Mouse (Mus musculus) thymus, adult 2 months (tissue): ENCODE measurements at regions not wholly inside any gene's neighbourhood (a gene's known extent, or its start where the extent isn't known, plus 50 kb on each side); places are given as distances from the start of the nearest gene placed in this dataset.

Experiments used
- DNase-seq: peaks from one replicate; pipeline ENCODE4 v3.0.0; 2021
- H3K27ac ChIP-seq: fragments of 200-500 bp; 2 replicates; pipeline ENCODE4 v1.5.1; 2012; ENCODE audit warnings: low read length, control low read depth; ENCODE audit not compliant: control insufficient read depth, insufficient read depth
- H3K27me3 ChIP-seq: fragments of 200-500 bp; 2 replicates; pipeline ENCODE4 v1.6.1; 2012; ENCODE audit warnings: mild to moderate bottlenecking, low read length, moderate library complexity, mixed read lengths; ENCODE audit not compliant: control insufficient read depth, insufficient read depth
- H3K36me3 ChIP-seq: fragments of 200-500 bp; 2 replicates; pipeline ENCODE4 v1.6.1; 2012; ENCODE audit warnings: mild to moderate bottlenecking, low read length, moderate library complexity; ENCODE audit not compliant: control insufficient read depth, insufficient read depth
- H3K4me1 ChIP-seq: fragments of 200-500 bp; replicated peaks from 2 replicates; pipeline ENCODE4 v1.6.1; 2012; ENCODE audit warnings: low read length; ENCODE audit not compliant: control insufficient read depth, insufficient read depth
- H3K4me3 ChIP-seq: fragments of 200-500 bp; 2 replicates; pipeline ENCODE4 v1.5.1; 2012; ENCODE audit warnings: mild to moderate bottlenecking, low read length, control low read depth, moderate library complexity; ENCODE audit not compliant: control insufficient read depth, insufficient read depth
- CTCF ChIP-seq: fragments of 200-500 bp; IDR thresholded peaks from 2 replicates; pipeline ENCODE4 v1.5.1; 2012; ENCODE audit warnings: mild to moderate bottlenecking, control low read depth, low read length, moderate library complexity, borderline replicate concordance; ENCODE audit not compliant: control insufficient read depth, poor library complexity, insufficient read depth; ENCODE audit errors: extremely low read depth
- POLR2A ChIP-seq: fragments of 200-500 bp; IDR thresholded peaks from 2 replicates; pipeline ENCODE4 v1.6.1; 2012; ENCODE audit warnings: mild to moderate bottlenecking, low read length, control low read depth, moderate library complexity; ENCODE audit not compliant: control insufficient read depth, poor library complexity, insufficient read depth; ENCODE audit errors: extremely low read depth
- WGBS: fragments of 180-500 bp; shearing (Covaris S2); methylation state at CpG from one replicate; pipeline ENCODE4 v1.1.7; 2018; 5-methylcytosine and 5-hydroxymethylcytosine counted together

DNA sequence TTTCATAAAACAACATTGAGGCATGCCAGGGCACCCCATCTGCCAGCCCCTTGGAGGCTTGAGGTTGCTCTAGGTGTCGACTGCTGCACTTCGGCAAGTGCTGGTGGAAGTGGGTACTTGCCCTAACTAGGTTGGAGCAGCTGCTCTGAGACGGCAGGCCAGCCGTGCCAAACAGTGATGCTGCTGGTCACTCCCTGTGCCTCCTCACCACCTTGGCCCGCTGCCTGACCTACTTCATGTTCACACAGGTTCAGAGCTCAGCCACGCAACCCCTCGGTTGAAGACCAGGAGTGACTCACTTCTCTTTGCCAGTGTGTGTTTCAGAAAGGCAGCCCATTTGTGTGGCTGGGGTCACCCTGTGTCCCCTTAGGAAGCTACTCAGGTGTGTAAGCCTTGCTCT, 540.3 kb upstream of the Tbx3 start:
- no peak for DNase-seq
- Histone ChIP-seq H3K4me1 (no peaks in the 10 kb centered on the region), H3K27me3 (no peaks in the 10 kb centered on the region), H3K4me3 (no peak overlapping the region), H3K36me3 (no peaks in the 10 kb centered on the region), H3K27ac (no peak overlapping the region)
- no peak for TF ChIP-seq CTCF
- no peak for TF ChIP-seq POLR2A
- WGBS: 95% methylated on average over 7 of the region's 7 CpGs

DNA sequence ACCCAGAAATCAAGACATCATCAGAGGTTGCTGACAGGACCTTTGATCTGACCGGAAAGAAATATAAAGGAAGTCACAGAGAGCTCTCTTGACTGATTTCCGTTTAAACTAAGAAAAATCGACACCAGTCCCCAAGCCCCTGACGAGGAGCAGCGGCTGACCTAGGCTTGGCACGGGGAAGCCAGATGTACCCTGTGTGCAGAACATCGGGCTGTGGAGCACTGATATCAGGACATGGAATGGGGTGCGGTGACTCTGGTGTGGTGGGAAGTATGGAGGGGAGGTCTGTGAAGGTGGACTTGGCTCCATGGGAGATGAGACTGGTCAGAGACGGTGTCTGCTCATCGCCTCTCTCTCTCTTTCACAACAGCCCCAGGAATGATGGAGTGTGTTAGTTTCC, 539.0 kb upstream of the Tbx3 start:
- Histone ChIP-seq H3K4me3 (no peak overlapping the region), H3K4me1 (no peaks in the 10 kb centered on the region), H3K27me3 (no peaks in the 10 kb centered on the region), H3K36me3 (no peaks in the 10 kb centered on the region), H3K27ac (no peak overlapping the region)
- DNase-seq: no peak
- WGBS: 66% methylated on average over 10 of the region's 10 CpGs
- TF ChIP-seq POLR2A (no peak), CTCF (no peak)

DNA sequence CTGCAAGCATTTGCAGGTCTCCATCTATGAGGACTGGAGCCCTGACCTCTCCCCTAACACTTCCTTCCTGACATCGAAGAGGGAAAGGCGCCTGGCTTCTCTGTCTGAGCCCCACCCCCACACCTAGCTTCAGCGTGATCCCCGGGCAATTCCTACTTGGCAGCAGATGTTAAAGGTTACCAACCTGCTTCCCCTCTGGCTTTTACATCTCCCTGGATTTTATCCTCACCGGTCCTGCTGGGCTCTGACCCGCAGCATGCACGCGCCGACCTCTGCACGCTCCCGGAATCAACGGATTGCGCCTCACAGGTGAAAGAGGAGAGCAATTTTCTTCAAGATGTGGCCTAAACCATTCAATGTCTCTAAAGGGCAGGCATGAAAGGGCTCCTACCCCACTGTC, 537.1 kb upstream of the Tbx3 start:
- Histone ChIP-seq H3K36me3 (no peaks in the 10 kb centered on the region), H3K27ac (no peak overlapping the region), H3K4me3 (no peak overlapping the region), H3K27me3 (no peaks in the 10 kb centered on the region), H3K4me1 (no peaks in the 10 kb centered on the region)
- TF ChIP-seq CTCF: no peak
- TF ChIP-seq POLR2A: no peak
- WGBS: 64% methylated on average over 13 of the region's 13 CpGs
- no peak for DNase-seq

DNA sequence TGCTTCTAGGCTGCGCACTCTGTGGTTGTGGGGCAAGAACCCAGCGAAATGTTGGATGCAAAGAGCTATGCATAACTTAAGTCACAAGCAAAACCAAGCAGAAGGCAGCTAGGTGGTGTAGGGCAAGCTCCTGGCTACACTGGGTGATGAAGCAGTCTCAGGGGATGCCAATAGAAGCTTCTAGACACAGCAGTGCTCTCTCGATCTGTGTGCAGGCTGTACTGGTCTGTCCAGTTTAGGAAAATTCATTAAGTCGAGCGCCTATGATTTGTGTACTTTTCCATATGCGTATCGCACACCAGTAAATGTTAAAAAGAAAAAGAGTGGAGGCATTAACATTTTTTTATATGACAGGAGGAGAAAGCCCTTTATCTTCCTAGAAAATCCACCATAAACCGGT, 533.6 kb upstream of the Tbx3 start:
- H3K4me3 ChIP-seq: no peak overlapping the region
- no peaks in the 10 kb centered on the region for H3K27me3 ChIP-seq
- DNase-seq: no peak
- no peak overlapping the region for H3K27ac ChIP-seq
- no peaks in the 10 kb centered on the region for H3K4me1 ChIP-seq
- no peaks in the 10 kb centered on the region for H3K36me3 ChIP-seq
- 90% methylated on average over 8 of the region's 8 CpGs for WGBS
- TF ChIP-seq CTCF (no peak), POLR2A (no peak)

DNA sequence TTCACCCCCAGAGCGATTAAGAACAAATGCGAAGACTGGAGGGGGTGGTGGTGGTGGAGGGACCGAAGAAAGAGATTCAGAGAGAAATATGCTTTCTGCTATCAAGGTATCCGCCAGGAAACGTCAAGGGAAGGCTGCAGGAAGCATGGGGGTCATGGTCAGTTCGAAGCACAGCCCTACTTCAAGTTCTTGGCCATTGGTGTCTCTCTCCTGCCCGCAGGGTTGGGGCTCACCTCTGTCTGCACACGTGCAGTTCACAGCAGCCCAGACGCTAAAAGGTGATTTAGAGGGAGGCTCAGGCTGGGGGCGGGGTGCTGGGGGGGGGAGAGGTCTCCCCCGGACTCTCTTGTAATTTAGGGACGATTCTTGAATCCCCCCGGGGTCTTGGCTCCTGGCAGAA, 533.1 kb upstream of the Tbx3 start:
- Histone ChIP-seq H3K36me3 (no peaks in the 10 kb centered on the region), H3K4me3 (no peak overlapping the region), H3K27ac (no peak overlapping the region), H3K27me3 (no peaks in the 10 kb centered on the region), H3K4me1 (no peaks in the 10 kb centered on the region)
- WGBS: 64% methylated on average over 13 of the region's 13 CpGs
- TF ChIP-seq POLR2A (no peak), CTCF (no peak)
- DNase-seq: no peak

DNA sequence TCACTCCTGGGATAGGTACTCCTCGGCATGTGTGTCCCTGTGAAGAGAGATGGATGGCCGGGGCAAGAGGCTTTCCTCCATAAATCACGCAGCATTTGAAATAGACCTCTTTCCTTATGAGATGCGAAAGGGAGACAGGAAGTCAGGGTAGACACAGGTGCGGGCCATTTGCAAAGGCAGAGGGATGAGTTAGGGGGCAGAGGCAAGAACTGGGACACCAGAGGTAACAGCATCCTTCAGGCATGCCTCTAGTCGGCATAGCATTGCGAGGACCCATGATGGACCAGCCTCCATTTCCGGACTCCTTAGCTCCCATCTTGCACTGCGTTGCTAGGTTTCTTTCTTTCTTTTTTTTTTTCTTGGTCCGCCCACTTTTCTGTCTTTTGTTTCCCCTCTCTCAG, 532.6 kb upstream of the Tbx3 start:
- TF ChIP-seq CTCF: no peak
- WGBS: 67% methylated on average over 10 of the region's 10 CpGs
- DNase-seq: no peak
- Histone ChIP-seq H3K4me3 (no peak overlapping the region), H3K36me3 (no peaks in the 10 kb centered on the region), H3K27me3 (no peaks in the 10 kb centered on the region), H3K4me1 (no peaks in the 10 kb centered on the region), H3K27ac (no peak overlapping the region)

DNA sequence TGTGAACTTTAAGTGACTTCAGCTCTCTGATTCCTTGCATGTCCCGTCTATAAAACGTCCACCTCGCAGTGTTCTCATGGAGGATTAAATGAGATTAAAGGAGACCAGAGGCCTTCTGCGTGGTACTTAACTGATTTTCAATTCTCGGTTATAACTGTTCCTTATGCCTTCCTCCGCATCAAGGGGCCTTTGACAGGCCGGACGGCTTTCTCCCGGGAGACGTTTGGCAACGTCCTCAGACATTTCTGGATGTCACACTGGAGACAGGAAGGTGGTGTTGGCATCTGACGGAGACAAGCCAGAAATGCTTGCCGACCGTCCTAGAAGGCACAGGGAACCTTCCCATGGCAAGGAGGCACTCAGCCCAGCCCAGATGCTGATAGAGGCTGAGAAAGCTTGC, 532.2 kb upstream of the Tbx3 start:
- Histone ChIP-seq H3K36me3 (no peaks in the 10 kb centered on the region), H3K27ac (no peak overlapping the region), H3K27me3 (no peaks in the 10 kb centered on the region), H3K4me3 (no peak overlapping the region), H3K4me1 (no peaks in the 10 kb centered on the region)
- no peak for DNase-seq
- WGBS: 77% methylated on average over 14 of the region's 14 CpGs
- TF ChIP-seq POLR2A: no peak
- TF ChIP-seq CTCF: no peak
